Mouse (Mus musculus) midbrain, embryonic 16.5 days (tissue): ENCODE data around the gene Commd1. TPM values are rescaled to one million over a fixed set of nuclear protein-coding genes. Genes with fewer than 3 reads are reported as not detected.

ENCODE experiments used
- ATAC-seq: fragments of 200-750 bp; cut with Nextera tagmentation; 2 replicates; pipeline ENCODE4 v1.8.0; 2017; ENCODE audit warnings: moderate TSS enrichment
- H3K27ac ChIP-seq: fragments of 300-500 bp; sonication (generic); 2 replicates; pipeline ENCODE4 v1.5.1; 2014; ENCODE audit warnings: mild to moderate bottlenecking, low read length, mixed read lengths
- H3K27me3 ChIP-seq: fragments of 300-500 bp; sonication (generic); 2 replicates; pipeline ENCODE4 v1.6.1; 2014; ENCODE audit warnings: low read depth, low read length, mixed read lengths; ENCODE audit not compliant: control insufficient read depth, insufficient read depth
- H3K36me3 ChIP-seq: fragments of 300-500 bp; sonication (generic); 2 replicates; pipeline ENCODE4 v1.6.1; 2014; ENCODE audit warnings: mild to moderate bottlenecking, low read length, moderate library complexity, mixed read lengths; ENCODE audit not compliant: control insufficient read depth, insufficient read depth
- H3K4me1 ChIP-seq: fragments of 300-500 bp; sonication (generic); 2 replicates; pipeline ENCODE4 v1.6.1; 2014; ENCODE audit warnings: mild to moderate bottlenecking, low read length, mixed read lengths; ENCODE audit not compliant: control insufficient read depth, insufficient read depth
- H3K4me2 ChIP-seq: fragments of 300-500 bp; sonication (generic); 2 replicates; pipeline ENCODE4 v1.6.1; 2014; ENCODE audit warnings: mild to moderate bottlenecking, low read length, mixed read lengths
- H3K4me3 ChIP-seq: fragments of 300-500 bp; sonication (generic); 2 replicates; pipeline ENCODE4 v1.5.1; 2014; ENCODE audit warnings: low read depth, mild to moderate bottlenecking, low read length, moderate library complexity, mixed read lengths
- H3K9ac ChIP-seq: fragments of 300-500 bp; sonication (generic); 2 replicates; pipeline ENCODE4 v1.6.1; 2014; ENCODE audit warnings: low read depth, low read length, mixed read lengths
- H3K9me3 ChIP-seq: fragments of 300-500 bp; sonication (generic); replicated peaks from 2 replicates; pipeline ENCODE4 v1.6.1; 2014; ENCODE audit warnings: mild to moderate bottlenecking, low read length, mixed read lengths; ENCODE audit not compliant: control insufficient read depth, poor library complexity, severe bottlenecking
- WGBS: fragments of 180-500 bp; shearing (Covaris S2); extraction: QIAGEN DNeasy Blood & Tissue Kit; methylation state at CpG from one replicate; pipeline ENCODE4 v1.1.7; 2014; 5-methylcytosine and 5-hydroxymethylcytosine counted together
- polyA plus RNA-seq: library from polyadenylated mRNA; unstranded; fragments of >200 nt; fragmentation: Nextera tagmentation; extraction: Ambion mirVana; gene quantifications from 2 replicates; pipeline ENCODE4 v1.2.1, GENCODE M21; 2015

Gene Commd1
- polyA plus RNA-seq, 1 experiment from 2014 or later = 248 TPM

DNA sequence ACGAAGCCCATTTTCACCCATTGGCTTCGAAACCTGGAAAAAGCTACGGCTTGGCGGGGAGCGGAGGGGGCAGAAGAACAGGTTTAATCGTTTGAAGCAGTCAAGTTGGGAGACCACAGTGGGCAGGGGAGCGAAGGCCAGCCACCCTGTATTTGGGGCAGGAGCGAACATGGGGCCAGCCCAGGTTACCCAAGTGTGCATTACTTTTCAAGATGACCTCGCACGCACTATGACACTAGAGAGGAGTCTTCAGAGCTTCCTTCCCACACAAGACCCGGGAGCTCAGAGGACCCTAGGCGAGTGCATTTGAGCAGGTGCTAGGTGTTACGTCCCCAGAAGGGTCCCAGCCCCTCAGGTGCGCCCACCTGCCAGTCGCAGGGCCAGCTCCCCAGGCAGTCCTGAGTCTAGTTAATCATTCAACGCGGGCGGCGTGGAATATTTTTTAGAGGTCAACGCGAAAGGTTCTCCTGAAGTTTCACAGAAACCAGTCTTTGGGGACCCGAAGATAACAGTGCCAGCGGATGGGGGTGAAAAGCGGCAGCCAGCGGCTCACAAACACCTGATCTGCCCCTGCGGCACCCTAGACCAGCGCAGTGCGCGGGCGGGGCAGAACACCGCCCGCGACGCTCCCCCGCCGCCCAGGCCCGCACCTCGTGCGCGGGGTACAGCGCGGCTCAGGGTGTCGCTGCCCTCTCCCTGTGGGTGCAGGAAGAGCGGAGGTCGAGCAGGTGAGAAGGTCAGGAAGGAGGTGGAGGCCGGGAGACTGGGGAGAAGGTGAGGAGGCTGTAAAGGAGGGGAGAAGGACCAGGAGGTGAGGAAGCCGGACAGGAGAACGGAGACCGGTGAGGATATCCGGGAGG lies 123.5 kb downstream of the Commd1 start:
- Histone ChIP-seq H3K9me3 (no peaks in the 10 kb centered on the region), H3K9ac (peak overlapping the region; percentile 73), H3K27me3 (peaks cover 41% of the 10 kb centered on the region), H3K4me2 (peak overlapping the region; percentile 100), H3K4me3 (peak overlapping the region; percentile 82), H3K36me3 (no peaks in the 10 kb centered on the region), H3K4me1 (peaks cover 17% of the 10 kb centered on the region), H3K27ac (no peak overlapping the region; the same call in 1 of the 2 replicates)
- peak; percentile 61 for ATAC-seq
- 2% methylated on average over 50 of the region's 50 CpGs for WGBS

DNA sequence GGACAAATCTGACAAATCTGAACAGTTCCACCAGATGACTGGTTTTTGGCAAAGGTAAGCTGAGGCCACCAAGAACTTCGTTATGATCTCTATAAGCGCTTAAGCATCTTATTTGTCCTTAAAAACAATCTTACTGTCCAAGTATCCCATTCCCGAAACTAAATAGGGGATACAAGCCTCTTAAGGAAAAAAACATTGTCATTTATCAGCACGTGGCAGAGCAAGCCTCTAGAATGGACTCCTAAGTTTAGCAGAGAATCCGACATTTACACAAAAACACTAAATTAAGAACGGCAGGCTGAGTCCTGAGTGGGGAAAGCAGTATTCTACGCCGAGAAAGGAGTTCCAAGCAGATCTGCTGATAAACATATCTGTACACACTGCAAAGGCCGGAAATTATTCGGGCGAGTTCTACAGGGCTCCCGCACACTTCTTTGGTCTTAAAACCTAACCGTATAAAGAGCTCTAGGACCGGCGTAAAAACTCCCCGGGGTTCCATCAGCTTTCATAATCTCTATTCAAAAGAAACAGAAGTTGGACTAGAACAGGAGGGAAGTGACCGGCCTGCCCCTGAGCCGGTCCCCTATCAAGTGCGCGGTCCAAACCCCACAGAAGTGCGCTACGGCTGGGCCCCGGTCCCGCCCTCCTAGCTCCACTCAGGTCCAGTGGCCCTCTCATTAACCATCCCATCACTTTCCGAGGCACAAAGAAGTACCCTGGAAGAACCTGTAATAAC lies 124.3 kb downstream of the Commd1 start:
- Histone ChIP-seq H3K27ac (no peak overlapping the region), H3K4me1 (peaks cover 17% of the 10 kb centered on the region), H3K9ac (no peak overlapping the region; the same call in 1 of the 2 replicates), H3K36me3 (no peaks in the 10 kb centered on the region), H3K4me3 (peak overlapping the region; percentile 82), H3K4me2 (peak overlapping the region; percentile 100), H3K9me3 (no peaks in the 10 kb centered on the region), H3K27me3 (peaks cover 36% of the 10 kb centered on the region)
- ATAC-seq = no peak
- 13% methylated on average over 25 of the region's 25 CpGs for WGBS

DNA sequence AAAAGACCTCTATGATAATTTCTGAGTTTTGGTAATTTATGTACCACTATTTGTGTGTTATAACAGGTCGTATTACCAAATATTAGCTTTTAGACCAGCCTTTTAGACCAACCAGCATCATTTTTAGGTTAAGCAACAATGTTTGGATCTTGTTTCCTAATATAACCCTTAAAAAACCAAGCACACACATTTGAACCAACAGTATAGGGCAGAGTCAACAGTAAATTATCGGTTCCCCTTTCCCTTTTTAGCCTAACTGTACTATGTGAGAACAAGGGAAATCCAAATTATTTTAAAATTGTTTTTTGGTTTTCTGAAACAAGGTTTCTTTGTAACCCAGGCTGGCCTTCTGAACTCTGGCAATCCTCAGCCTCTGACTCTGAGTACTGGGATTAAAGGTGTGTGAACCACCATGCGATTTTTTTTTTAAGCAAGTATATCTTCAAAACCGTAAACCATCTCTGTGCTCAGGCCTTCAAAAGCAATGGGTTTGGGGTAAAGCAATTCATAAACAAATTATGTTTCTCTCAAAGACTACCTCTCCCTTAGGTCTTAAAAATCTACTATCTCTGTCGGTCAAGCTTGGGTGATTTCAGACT lies 125.0 kb downstream of the Commd1 start:
- WGBS = 81% methylated on average over 5 of the region's 5 CpGs
- H3K9ac ChIP-seq = no peak overlapping the region
- peaks cover 34% of the 10 kb centered on the region for H3K27me3 ChIP-seq
- ATAC-seq = no peak
- H3K4me3 ChIP-seq = no peak overlapping the region
- no peak overlapping the region for H3K27ac ChIP-seq
- H3K4me2 ChIP-seq = no peak overlapping the region; the same call in 1 of the 2 replicates
- H3K36me3 ChIP-seq = no peaks in the 10 kb centered on the region
- H3K9me3 ChIP-seq = no peaks in the 10 kb centered on the region
- peaks cover 17% of the 10 kb centered on the region for H3K4me1 ChIP-seq

DNA sequence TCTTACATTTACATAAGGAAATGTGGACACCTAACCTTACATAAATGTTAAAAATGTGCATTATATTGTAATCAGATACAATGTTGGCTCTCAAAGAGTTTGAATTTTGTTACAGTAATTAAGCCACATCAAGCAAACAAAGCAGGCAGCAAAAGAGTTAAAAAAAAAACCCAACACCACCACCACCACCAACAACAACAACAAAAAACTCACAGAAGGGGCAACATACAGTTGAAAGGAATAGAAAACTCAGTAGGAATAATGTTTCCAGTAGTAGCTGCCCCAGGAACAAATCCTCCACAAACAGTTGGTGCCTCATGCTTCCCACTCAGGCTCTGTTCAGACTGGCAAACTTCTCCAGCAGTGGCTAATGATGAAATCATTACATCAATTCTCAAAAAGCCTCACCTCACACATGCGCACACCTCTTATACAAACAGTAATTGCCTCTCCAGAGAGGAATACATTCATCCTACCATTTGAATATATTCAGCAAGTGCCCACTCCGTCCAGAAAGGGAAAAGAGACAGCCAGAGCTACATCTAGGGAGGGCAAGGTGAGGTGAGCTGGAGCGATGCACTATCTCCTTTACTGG lies 125.7 kb downstream of the Commd1 start:
- no peak overlapping the region for H3K9ac ChIP-seq
- WGBS = 85% methylated on average over 3 of the region's 3 CpGs
- ATAC-seq = no peak
- no peak overlapping the region for H3K4me2 ChIP-seq
- no peak overlapping the region for H3K4me3 ChIP-seq
- H3K36me3 ChIP-seq = no peaks in the 10 kb centered on the region
- peaks cover 29% of the 10 kb centered on the region for H3K27me3 ChIP-seq
- H3K27ac ChIP-seq = no peak overlapping the region
- no peaks in the 10 kb centered on the region for H3K9me3 ChIP-seq
- H3K4me1 ChIP-seq = peaks cover 17% of the 10 kb centered on the region

DNA sequence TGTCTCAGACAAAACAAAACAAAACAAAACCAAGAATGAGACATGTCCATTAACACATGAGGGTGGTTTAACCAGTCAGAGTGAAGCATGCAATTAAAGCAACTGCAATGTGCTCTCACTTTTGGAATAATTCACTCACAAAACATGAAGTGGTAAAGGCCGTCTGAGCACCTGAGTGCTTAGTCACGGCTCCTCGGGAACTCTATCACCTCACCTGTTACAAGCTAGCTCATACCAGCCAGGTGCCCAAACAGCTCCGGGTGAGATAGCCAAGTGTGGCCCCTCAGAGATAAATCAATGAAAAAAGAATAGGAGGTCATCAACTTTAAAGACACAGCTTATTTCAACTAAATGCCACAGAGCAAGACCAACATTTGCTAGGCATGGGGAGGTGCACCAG lies 127.6 kb downstream of the Commd1 start:
- no peak overlapping the region for H3K27ac ChIP-seq
- peaks cover 10% of the 10 kb centered on the region for H3K4me1 ChIP-seq
- H3K27me3 ChIP-seq = peaks cover 15% of the 10 kb centered on the region
- no peak overlapping the region for H3K4me2 ChIP-seq
- WGBS = 86% methylated on average over 4 of the region's 4 CpGs
- H3K9ac ChIP-seq = no peak overlapping the region
- H3K9me3 ChIP-seq = no peaks in the 10 kb centered on the region
- ATAC-seq = no peak
- no peak overlapping the region for H3K4me3 ChIP-seq
- H3K36me3 ChIP-seq = no peaks in the 10 kb centered on the region

DNA sequence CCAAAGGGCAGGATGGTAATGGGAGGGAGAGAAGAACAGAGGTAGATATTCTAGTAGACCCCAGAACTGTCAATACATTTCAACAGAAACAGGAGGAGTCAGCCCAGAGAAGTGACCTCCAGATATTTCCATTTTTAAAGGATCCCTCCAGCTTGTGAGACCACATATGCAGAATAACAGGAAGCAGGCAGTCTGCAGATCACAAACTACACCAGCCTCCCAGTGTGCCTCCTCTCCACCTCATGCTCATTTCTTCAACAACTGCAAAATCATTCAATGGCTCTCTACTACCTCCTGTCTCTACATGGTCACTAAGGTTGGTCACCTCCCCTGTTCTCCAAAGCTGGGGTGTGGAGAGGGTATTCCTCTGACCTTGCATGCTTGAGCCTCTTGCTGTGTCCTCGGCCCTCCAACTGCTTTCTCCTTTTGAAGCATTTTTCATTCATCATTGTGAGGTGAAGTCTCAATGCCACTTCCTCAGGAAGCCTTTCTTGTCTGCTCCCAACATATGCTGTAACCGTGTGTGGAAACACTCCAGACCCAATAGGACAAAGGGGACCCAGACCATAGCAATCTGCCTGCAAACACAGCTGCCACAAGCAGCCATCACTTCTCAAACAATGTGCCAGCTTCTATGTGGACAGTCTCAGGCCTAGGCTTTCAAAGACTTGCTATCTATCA lies 128.6 kb downstream of the Commd1 start:
- WGBS = 59% methylated on average over 2 of the region's 2 CpGs
- H3K4me3 ChIP-seq = no peak overlapping the region

DNA sequence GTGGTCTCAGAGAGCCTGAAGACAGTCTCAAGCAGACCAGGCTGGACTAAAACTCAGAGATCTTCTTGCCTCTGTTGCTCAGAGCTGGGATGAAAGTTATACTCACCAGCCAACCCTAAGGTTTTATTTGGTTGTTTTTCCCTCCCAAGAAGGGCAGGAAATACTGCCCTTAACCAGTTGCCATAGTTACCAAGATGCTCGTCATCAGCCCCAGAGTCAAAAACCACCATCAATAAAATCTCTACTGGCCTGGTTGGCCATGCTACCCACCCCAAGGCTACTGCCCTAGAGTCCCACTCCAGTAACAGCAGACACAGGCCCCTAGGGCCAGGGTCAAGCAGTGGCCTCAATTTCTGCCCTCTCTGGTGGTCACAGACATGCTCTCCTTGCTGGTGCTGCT lies 129.7 kb downstream of the Commd1 start:
- Histone ChIP-seq H3K36me3 (no peaks in the 10 kb centered on the region), H3K9ac (no peak overlapping the region), H3K4me2 (no peak overlapping the region), H3K27me3 (peaks cover 9% of the 10 kb centered on the region), H3K4me3 (no peak overlapping the region), H3K27ac (no peak overlapping the region), H3K4me1 (no peaks in the 10 kb centered on the region), H3K9me3 (no peaks in the 10 kb centered on the region)
- 76% methylated on average over 1 of the region's 1 CpGs for WGBS
- ATAC-seq = no peak

More for the DNA sequence above, 128.6 kb downstream of the Commd1 start:
- H3K4me2 ChIP-seq = no peak overlapping the region
- no peak overlapping the region for H3K27ac ChIP-seq
- H3K9me3 ChIP-seq = no peaks in the 10 kb centered on the region
- no peak for ATAC-seq
- peaks cover 10% of the 10 kb centered on the region for H3K27me3 ChIP-seq
- H3K9ac ChIP-seq = no peak overlapping the region
- no peaks in the 10 kb centered on the region for H3K36me3 ChIP-seq
- H3K4me1 ChIP-seq = peaks cover 6% of the 10 kb centered on the region

DNA sequence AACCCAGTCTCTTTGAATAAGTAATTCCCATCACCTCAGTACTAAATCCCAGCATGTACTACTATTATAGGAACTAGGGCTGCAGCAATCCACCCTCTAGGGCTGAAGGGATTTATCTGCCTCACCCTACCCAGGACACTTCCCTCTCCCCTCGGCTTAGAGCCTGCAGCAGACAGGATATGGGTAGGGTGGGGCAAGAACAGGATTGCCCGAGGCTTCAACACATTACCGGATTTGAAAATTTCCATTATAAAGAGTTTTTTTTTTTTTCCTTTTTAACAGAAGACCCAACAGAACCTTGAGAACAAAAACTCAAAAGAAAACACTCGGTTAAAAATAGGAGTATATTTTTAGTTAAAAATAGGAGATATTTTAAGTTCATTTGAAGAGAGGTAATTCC lies 130.8 kb downstream of the Commd1 start:
- Histone ChIP-seq H3K4me1 (no peaks in the 10 kb centered on the region), H3K4me3 (no peak overlapping the region), H3K9me3 (no peaks in the 10 kb centered on the region), H3K27me3 (peaks cover 1% of the 10 kb centered on the region; the same call in 1 of the 2 replicates), H3K9ac (no peak overlapping the region), H3K27ac (no peak overlapping the region), H3K4me2 (no peak overlapping the region), H3K36me3 (no peaks in the 10 kb centered on the region)
- 30% methylated on average over 4 of the region's 4 CpGs for WGBS
- ATAC-seq = no peak
